Mouse (Mus musculus): Measurements from ENCODE around the gene Uqcrq.

DNA sequence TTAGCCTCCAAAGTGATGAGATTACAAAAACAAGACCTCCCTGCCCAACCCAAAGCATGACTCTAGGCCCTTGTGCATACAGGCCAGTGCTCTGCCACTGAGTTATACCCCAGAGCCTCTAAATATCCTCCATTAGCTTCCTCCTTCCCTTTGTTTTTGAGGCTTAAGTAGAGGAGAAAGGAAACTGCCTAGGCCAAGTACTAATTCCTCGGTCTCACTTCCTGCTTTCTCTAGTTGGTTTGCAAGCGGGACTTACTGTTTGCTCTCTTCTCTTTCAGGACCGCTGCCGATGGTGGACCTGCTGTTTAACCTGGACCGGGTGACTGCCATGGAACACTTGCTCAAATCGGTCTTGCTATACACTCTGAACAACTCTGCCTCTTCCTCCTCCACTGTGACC lies 5.7 kb upstream of the Uqcrq start:
- no peak for TF ChIP-seq CTCF (IDR thresholded peaks at IDR 0.05; ENCODE audit: control insufficient read depth, insufficient read depth, insufficient read length)
- TF ChIP-seq MYOG (IDR thresholded peaks at IDR 0.05; ENCODE audit: control insufficient read depth, extremely low read depth, insufficient read length): no peak
- no peak for TF ChIP-seq USF1 (IDR thresholded peaks at IDR 0.05; ENCODE audit: low read depth)
- no peak for TF ChIP-seq MAX (IDR thresholded peaks at IDR 0.05)
- no peak for TF ChIP-seq CEBPB (IDR thresholded peaks at IDR 0.05; ENCODE audit: low read depth)

Measured in C2C12 (cell line).